ENCODE assay signal across 13 mouse cellular contexts in the genomic region with DNA sequence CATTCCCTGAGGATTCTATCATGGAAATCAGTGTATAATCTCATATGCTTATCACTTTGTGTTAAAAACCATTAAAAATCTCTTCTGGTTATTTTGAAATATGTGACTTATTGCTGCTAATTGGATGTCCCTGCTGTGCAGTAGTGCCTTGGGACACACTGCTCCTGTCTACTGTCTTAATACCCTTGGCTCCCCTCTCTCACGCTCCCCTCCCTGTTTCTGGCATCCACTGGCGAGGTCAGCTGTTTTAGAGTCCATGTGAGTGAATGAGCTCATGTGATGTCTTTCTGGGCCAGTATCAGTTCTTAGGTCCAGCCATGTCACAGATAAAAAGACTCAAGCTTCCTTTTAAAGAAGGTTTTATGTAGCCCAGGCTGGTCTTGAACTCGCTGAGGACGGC. TPM values are rescaled to one million over a fixed set of nuclear protein-coding genes. Genes with fewer than 3 reads are reported as not detected.
"Had no signal": no experiment of that assay in that cellular context is flagged by ENCODE, and none has a peak within 500 bp of the region (broad histone marks: within the 10 kb centered on the region; RNA-seq: fewer than 3 reads in every experiment).

No protein-coding gene starts in this region.

- H3K9me3 ChIP-seq: limb, embryonic 15.5 days; liver, embryonic 12.5 days; lung, embryonic 15.5 days; megakaryocyte, embryonic 14.5 days; midbrain, embryonic 15.5 days; neural tube, embryonic 12.5 days had no signal

- H3K4me2 ChIP-seq: limb, embryonic 15.5 days; liver, embryonic 12.5 days; lung, embryonic 15.5 days; midbrain, embryonic 11.5 days; midbrain, embryonic 15.5 days; neural tube, embryonic 12.5 days had no signal

- H3K9ac ChIP-seq: limb, embryonic 15.5 days; liver, embryonic 12.5 days; lung, embryonic 15.5 days; midbrain, embryonic 15.5 days; neural tube, embryonic 12.5 days had no signal

- H3K4me3 ChIP-seq: limb, embryonic 15.5 days; liver, embryonic 12.5 days; lung, embryonic 15.5 days; megakaryocyte, embryonic 14.5 days; midbrain, embryonic 15.5 days; neural tube, embryonic 12.5 days had no signal

- H3K27ac ChIP-seq: limb, embryonic 15.5 days; liver, embryonic 12.5 days; lung, embryonic 15.5 days; midbrain, embryonic 15.5 days; neural tube, embryonic 12.5 days; stomach, postnatal 0 days had no signal

- H3K27me3 ChIP-seq: limb, embryonic 15.5 days; liver, embryonic 12.5 days; lung, embryonic 15.5 days; midbrain, embryonic 15.5 days; neural tube, embryonic 12.5 days had no signal

- DNase-seq: layer of hippocampus, adult 9-11 months; layer of hippocampus, postnatal 36 days; thymus, postnatal 4 days had no signal

- ATAC-seq: intestine, embryonic 16.5 days; liver, embryonic 12.5 days; midbrain, embryonic 15.5 days had no signal

- H3K36me3 ChIP-seq: lung, embryonic 15.5 days had no signal

RNA-seq across cellular contexts. Expression of a gene that starts 12.4 kb away (rescaled TPM):
- total RNA-seq: neutrophil, adult 5-6 weeks had no signal
